Mouse (Mus musculus) thymus, postnatal 36 days (tissue): ENCODE results near the gene Apobec3.

Experiments
- DNase-seq, 2 experiments: peaks; one replicate each; pipeline ENCODE4 v3.0.0; 2022; ENCODE audit warnings: mixed read lengths in 2 of 2

Gene Apobec3

DNA sequence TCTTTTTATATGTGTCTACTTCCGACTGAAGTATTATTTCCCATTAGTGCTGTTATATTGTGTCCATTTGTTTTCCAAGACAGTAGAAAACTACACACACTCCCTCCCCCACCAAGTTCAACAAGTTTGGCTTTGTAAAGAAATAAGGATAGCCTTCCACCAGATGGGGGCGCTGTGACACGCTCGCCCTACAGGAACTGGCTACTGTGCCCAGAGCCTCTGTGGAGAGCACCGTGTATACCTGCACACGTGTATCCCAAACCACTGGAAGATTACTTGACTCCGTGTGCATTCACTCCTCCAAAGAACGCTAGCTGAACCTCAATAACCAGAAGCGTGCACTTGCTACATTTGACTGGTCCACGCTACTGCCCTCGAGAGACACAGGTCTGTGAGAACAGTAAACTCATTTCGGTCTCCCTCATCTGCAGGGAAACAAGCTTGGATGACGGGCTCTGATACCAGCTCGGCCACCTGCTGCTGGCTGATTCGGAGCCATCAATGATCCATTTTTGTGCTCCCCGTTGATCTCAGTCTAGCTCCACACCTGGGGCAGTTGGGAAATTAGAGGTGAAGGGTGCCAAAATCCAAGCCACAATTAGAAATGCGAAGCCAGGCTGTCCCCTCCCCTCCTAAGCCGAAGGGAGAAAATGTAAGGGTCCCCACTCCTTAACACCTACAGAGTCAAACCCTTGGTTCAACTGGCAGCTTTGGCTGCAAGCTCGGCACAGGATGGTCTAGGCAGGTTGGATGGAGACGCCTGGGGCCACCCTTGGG, at the start of gene Apobec3:
Apobec3 (plus strand) TSS at position 224 of the 777 bp plus-strand sequence.
- DNase-seq, result peak; percentile 82 to 83

GRCm38 (mm10) chr15:79842985-79843384, 48.5 kb upstream of the Apobec3 start:
- DNase-seq, result no peak

DNA sequence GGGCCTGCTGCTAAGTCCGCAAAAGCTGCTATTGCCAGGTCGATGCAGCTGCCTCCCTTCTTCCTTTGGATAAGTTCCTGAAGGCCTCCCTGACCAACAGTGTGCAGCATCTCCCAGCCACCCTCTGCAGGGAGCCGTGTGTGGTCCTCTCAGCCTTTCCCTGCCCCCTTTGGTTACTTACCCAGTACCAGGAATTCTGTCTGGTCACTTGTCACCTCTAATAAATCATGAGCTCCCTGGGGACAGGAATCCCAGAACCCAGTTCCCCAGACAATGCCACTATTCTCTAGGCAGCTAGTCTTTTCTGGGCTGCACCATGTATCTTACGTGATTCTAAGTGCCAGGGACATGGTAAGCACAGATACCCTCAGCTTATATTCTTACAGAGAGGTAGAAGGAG, 45.5 kb upstream of the Apobec3 start:
- DNase-seq, result no peak

- no peak for DNase-seq
These were observed 44.4 kb upstream of the Apobec3 start for GRCm38 (mm10) chr15:79847100-79847499.

DNA sequence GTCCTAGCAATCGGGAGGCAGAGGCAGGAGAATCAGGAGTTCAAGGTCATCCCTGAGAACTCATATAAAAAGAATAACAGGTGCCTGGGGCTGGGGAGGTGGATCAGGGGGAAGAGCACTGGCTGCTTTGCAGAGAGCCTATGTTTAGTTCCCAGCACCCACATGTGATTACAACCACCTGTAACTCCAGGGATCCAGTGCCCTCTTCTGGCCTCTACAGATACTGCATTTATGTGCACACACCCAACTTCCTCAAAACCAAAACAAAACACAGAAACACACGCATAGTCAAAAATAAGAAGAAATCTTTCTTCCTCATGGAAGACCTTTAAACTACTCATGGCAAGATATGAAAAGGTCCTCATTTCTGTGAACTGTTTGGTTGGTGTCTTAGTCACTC, 41.3 kb upstream of the Apobec3 start:
- DNase-seq, result no peak

DNA sequence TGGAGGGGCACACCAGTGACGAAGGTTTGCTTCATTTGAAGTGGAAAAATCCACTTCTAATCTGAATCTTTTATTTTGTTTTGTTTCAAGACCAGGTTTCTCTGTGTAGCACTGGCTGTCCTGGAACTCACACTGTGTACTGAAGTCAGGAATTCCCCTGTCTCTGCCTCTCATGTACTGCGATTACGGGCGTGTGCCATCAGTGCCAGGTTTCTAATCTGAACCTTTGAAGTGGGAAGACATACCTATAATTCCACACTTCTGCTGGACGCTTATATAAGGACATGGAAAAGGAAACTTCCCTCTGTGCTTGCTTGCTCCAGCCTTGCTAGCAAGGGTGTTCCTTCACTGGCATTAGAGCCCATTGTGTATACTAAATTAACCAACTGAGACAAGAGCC, 32.5 kb upstream of the Apobec3 start:
- no peak for DNase-seq

GRCm38 (mm10) chr15:79859821-79860220, 31.6 kb upstream of the Apobec3 start:
- DNase-seq, result no peak

DNA sequence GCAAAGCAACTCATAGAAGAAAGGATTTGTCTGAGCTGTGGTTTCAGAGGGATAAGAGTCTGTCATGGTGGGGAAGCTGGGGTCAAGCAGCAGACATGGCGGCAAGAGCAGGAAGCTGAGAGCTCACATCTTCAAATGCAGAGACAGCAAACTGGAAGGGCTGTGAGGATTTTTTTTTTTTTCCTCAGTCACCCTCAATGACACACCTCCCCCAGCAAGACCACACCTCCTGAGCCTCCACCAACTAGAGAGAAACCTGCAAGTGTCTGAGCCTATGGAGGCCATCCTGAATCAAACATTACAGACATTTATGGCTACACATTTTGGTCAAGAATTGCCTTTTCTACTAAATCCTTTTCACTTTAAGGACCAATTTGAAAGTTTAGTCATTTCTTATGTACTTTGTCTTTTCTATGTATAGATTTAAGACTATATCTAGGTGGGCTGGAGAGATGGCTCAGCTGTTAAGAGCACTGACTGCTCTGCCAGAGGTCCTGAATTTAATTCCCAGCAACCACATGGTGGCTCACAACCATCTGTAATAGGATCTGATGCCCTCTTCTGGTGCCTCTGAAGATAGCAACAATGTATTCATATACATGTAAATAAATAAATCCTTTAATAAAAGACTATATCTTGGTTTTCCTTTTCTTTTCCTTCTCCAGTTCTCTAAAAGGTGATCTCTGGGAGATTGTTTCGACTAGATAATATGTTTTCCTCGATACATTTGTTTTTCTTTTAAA, 24.0 kb upstream of the Apobec3 start:
- DNase-seq, result no peak

DNA sequence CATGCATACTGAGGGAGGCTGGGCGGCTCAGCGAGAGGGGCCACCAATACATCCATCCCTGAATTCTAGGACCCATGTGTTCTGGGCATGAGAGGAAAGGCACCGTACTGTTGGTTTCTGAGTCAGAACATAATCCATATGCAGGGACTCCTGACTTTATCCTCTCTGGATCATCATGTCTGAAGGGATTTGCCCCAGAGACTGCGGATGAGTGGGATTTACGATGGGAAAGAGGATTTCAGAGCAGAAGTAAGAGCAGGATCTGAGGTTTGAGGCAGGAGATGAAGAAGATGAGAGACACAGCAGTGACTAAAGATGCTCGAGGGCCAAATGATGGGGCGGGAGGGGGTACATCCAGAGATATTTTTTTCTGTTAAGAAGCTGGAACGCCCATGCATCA, 17.9 kb upstream of the Apobec3 start:
- no peak for DNase-seq

DNA sequence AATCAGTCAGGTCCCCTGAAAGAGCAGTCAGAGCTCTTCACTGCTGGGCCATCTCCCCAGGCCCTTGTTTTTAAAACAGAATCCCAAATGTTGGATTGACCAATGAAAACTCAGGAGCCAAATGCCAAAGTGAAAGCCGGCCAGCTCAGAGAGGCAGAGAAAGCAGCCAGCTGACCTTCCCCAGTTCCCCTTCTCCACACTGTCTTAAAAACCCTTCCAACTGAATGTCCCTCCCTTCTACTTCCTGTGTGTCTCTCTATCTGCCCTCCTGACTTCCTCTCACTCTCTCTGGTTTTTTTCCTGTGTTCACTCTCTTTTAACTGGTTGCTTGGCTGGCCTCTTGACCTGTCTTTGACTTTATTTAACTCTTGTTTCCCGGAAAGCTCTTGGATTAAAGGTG, 17.5 kb upstream of the Apobec3 start:
- DNase-seq, result no peak

DNA sequence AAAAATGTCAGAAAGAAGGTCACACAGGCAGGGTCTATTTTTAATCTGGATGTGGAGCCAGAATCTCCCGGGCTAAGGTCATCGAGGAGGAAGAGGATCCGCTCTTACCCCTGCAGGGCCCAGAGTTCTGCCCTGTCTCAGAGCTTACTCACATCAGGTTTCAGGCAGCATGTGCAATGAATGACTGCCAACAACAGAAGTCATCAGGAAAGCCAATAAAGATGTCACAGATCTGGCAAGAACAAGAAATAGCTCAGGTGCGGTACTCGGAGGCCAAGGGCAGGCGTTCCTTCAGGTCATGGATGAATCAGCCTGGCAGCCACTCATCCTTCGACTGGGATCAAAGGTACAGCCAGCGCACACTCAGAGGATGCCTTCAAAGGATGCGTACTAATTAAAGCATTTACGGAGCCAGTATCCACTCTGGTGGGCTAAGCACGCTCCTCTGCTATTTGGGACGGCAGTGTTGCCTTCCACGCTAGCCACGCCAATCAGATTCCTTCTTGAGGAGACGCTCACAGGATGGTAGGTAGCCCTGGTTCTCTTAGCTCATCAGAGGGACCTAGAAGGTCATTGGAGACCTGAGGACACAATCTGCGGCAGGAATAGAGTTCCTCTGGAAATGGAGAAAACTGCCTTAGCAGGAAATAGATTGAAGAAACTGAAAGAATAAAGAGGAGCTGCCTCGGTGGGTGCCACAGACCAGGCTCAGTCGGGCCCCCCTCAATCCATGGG, 16.0 kb upstream of the Apobec3 start:
- DNase-seq, result no peak

GRCm38 (mm10) chr15:79878725-79879136, 12.7 kb upstream of the Apobec3 start:
- no peak for DNase-seq

DNA sequence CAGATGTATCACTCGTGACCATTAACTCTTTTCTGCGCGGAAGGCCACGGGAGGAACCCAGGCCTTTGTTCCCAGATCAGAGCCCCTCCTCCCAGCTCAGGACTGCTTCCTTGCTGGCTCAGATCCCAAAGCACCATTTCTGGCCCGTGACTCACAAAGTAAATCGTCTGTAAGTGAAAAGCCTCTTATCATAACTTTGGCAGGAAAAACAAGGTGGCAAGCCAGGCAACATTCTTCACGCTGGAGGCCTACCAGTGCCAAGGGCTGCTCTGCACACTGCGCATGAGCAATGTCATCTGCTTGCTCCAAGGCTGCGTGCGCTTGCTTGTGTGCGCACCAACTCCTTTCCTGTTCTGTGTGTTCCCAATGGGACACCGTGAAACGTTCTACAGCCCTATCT, 12.1 kb upstream of the Apobec3 start:
- DNase-seq, result no peak

DNA sequence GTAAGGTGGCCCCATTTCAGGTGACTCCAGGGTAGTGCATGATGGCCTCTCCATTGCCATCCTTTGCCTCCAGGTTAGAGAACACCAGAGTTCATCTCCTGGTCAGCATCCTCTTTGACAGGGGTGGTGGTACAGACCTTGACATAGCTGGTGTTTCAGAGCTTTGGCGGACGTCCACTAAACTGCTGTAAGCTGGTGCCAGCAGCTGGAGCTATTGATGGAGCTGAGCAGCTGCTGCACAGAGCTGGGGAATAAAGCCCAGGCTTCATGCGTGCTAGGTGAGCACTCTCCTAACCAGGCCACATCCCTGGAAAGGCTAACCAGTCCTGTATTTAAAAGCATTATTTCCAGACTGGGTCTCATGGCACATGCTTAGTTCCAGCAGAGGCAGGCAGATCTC, 11.0 kb upstream of the Apobec3 start:
- DNase-seq, result no peak

- no peak for DNase-seq
These were observed 8.7 kb upstream of the Apobec3 start for GRCm38 (mm10) chr15:79882623-79883267.

DNA sequence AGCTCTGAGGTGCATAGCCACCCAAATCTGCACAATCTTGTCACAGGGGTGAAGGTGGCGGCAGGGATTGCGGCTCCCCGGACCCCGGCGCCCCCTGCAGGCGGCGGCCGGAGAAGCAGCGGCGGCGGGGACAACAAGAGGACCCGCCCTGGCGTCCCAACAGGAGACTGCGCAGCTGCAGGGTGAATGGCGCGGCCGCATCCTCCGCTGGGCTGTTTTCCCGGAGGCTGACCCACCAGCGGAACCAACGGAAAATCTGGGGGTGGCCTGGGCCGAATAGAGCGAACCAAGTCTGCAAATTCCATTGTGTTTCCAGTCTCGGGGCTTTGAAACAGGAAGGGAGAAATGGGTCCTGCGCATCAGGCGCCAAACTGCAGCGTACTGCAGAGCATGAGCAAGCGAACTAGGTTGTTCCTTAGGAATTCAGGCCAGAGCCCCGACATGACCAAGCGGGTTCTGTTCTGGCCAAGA, 8.1 kb upstream of the Apobec3 start:
- DNase-seq, result peak; percentile 92 to 94

GRCm38 (mm10) chr15:79884820-79885219, 6.6 kb upstream of the Apobec3 start:
- DNase-seq, result no peak

- DNase-seq, result peak; percentile 69 to 75
These were observed 718 bp downstream of the Apobec3 start for GRCm38 (mm10) chr15:79892213-79892541.

GRCm38 (mm10) chr15:79892995-79893823, 1.8 kb downstream of the Apobec3 start:
- peak in 1 of 2 experiments; percentile 17 for DNase-seq

DNA sequence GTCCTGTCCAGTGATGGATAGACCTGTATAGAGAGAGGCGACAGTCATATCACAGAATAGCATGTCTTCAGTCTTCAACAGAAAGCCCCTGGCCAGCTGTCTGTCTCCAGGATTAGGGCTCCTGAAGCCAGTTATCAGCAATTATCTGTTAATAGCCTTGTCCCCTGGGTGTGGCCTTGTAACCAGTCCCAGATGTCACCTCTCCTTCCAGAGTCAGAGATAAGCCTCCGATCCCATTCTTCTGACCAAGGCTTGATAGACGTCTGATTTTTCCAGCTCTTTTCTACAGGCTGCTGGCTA, 2.3 kb downstream of the Apobec3 start:
- no peak for DNase-seq

GRCm38 (mm10) chr15:79894343-79894742, 2.9 kb downstream of the Apobec3 start:
- DNase-seq, result no peak
